Mouse (Mus musculus) embryonic fibroblast, embryonic 13.5 days (primary cell): Measurements from ENCODE around the gene Mpo.

Experiments
- CTCF ChIP-seq: IDR thresholded peaks from 2 replicates; pipeline ENCODE4 v1.5.1; 2011; ENCODE audit warnings: mild to moderate bottlenecking, control low read depth, low read length, moderate library complexity, borderline replicate concordance; ENCODE audit not compliant: insufficient read depth
- POLR2A ChIP-seq: IDR thresholded peaks from 2 replicates; pipeline ENCODE4 v1.6.1; 2011; ENCODE audit warnings: low read depth, mild to moderate bottlenecking, control low read depth, low read length, moderate library complexity

- peak; percentile 61; the same call in 1 of the 2 replicates for TF ChIP-seq CTCF
- no peak for TF ChIP-seq POLR2A
Observed at GRCm38 (mm10) chr11:87816707-87817442, 23.5 kb downstream of the Mpo start.
